Comparison of ENCODE assay signal across 11 mouse cellular contexts in genomic region chr4:64065266-64065665, GRCm38 (mm10). TPM values are rescaled to one million over a fixed set of nuclear protein-coding genes. Genes with fewer than 3 reads are reported as not detected.
DNase-seq lines count a peak whose midpoint lies in the region; ATAC-seq and TF ChIP-seq lines count a peak whose summit lies in the region.
"Had no signal": no experiment of that assay in that cellular context is flagged by ENCODE, and none has a peak within 500 bp of the region (broad histone marks: within the 10 kb centered on the region; RNA-seq: fewer than 3 reads in every experiment).

No protein-coding gene starts in this region.

- peaks cover 3% of the 10 kb centered on the region; the same call in 1 of the 2 replicates for H3K4me1 ChIP-seq in limb, embryonic 11.5 days (ENCODE audit: control insufficient read depth, insufficient read depth, low read length)
- peaks cover 11% of the 10 kb centered on the region for H3K4me1 ChIP-seq in limb, embryonic 10.5 days
- H3K4me1 ChIP-seq in forebrain, embryonic 13.5 days: 0 out of 2 replicates have a peak, but pooled peaks cover 3% of the 10 kb centered on the region
- H3K4me1 ChIP-seq in limb, embryonic 15.5 days: peaks cover 4% of the 10 kb centered on the region; the same call in 1 of the 2 replicates
- no peaks in the 10 kb centered on the region for H3K4me1 ChIP-seq in thymus, adult 2 months (replicated peaks; ENCODE audit: control insufficient read depth, insufficient read depth, low read length)

- no peaks in the 10 kb centered on the region for H3K36me3 ChIP-seq in limb, embryonic 11.5 days (ENCODE audit: control insufficient read depth, insufficient read depth, low read length)
- no peaks in the 10 kb centered on the region for H3K36me3 ChIP-seq in limb, embryonic 10.5 days
- H3K36me3 ChIP-seq in forebrain, embryonic 13.5 days (ENCODE audit: poor library complexity, severe bottlenecking): no peaks in the 10 kb centered on the region
- no peaks in the 10 kb centered on the region for H3K36me3 ChIP-seq in limb, embryonic 15.5 days
- H3K36me3 ChIP-seq in thymus, adult 2 months (ENCODE audit: control insufficient read depth, insufficient read depth, low read length): no peaks in the 10 kb centered on the region

- DNase-seq in adrenal gland, postnatal 14 days: peak; percentile 5
- DNase-seq in adrenal gland, postnatal 4 days (ENCODE audit: low spot score in 2 of 2): no peak
- peak; percentile 57 for DNase-seq in limb, embryonic 11.5 days (ENCODE audit: low spot score)
- DNase-seq in limb, embryonic 10.5 days (ENCODE audit: low spot score): no peak
- DNase-seq in thymus, adult 2 months: no peak
- no peak for DNase-seq in spleen, adult 18-20 months
- DNase-seq: cerebellum, adult 9-11 months; left cerebral cortex, postnatal 4 days had no signal

- no peak for TF ChIP-seq CTCF in thymus, adult 2 months (IDR thresholded peaks at IDR 0.05; ENCODE audit: borderline replicate concordance, control insufficient read depth, extremely low read depth, insufficient read depth, low read length, poor library complexity)

- ATAC-seq in limb, embryonic 11.5 days (ENCODE audit: insufficient number of reproducible peaks, low FRiP score, low TSS enrichment, low read depth): peak; percentile 90
- peak; percentile 8; the same call in 1 of the 2 replicates for ATAC-seq in forebrain, embryonic 13.5 days
- ATAC-seq in limb, embryonic 15.5 days (ENCODE audit: insufficient number of reproducible peaks, low FRiP score, low TSS enrichment, low read depth): no peak
- ATAC-seq: midbrain, embryonic 16.5 days had no signal

- no peak overlapping the region for H3K9ac ChIP-seq in limb, embryonic 11.5 days (ENCODE audit: low read length)
- H3K9ac ChIP-seq in forebrain, embryonic 13.5 days: no peak overlapping the region
- no peak overlapping the region for H3K9ac ChIP-seq in limb, embryonic 15.5 days

- no peak for TF ChIP-seq POLR2A in thymus, adult 2 months (IDR thresholded peaks at IDR 0.05; ENCODE audit: control insufficient read depth, extremely low read depth, insufficient read depth, low read length, poor library complexity)

- no peak overlapping the region for H3K4me3 ChIP-seq in limb, embryonic 11.5 days (ENCODE audit: low read depth, low read length)
- H3K4me3 ChIP-seq in limb, embryonic 10.5 days: no peak overlapping the region
- H3K4me3 ChIP-seq in forebrain, embryonic 13.5 days: no peak overlapping the region
- H3K4me3 ChIP-seq in limb, embryonic 15.5 days: no peak overlapping the region; the same call in 1 of the 2 replicates
- H3K4me3 ChIP-seq in thymus, adult 2 months (ENCODE audit: control insufficient read depth, insufficient read depth, low read length): no peak overlapping the region

- H3K27me3 ChIP-seq in limb, embryonic 11.5 days (ENCODE audit: control insufficient read depth, insufficient read depth, low read length): no peaks in the 10 kb centered on the region
- no peaks in the 10 kb centered on the region for H3K27me3 ChIP-seq in limb, embryonic 10.5 days (ENCODE audit: low read depth, poor library complexity, severe bottlenecking)
- no peaks in the 10 kb centered on the region for H3K27me3 ChIP-seq in forebrain, embryonic 13.5 days
- no peaks in the 10 kb centered on the region for H3K27me3 ChIP-seq in limb, embryonic 15.5 days
- H3K27me3 ChIP-seq in thymus, adult 2 months (ENCODE audit: control insufficient read depth, insufficient read depth, low read length): no peaks in the 10 kb centered on the region

- H3K27ac ChIP-seq in limb, embryonic 11.5 days (replicated peaks; ENCODE audit: low read depth, low read length): no peak overlapping the region
- H3K27ac ChIP-seq in limb, embryonic 10.5 days: no peak overlapping the region
- no peak overlapping the region for H3K27ac ChIP-seq in forebrain, embryonic 13.5 days
- H3K27ac ChIP-seq in limb, embryonic 15.5 days: no peak overlapping the region
- no peak overlapping the region for H3K27ac ChIP-seq in thymus, adult 2 months (ENCODE audit: control insufficient read depth, insufficient read depth, low read length)

- peak overlapping the region; percentile 0; the same call in 1 of the 2 replicates for H3K4me2 ChIP-seq in limb, embryonic 11.5 days (ENCODE audit: low read depth, severe bottlenecking)
- no peak overlapping the region for H3K4me2 ChIP-seq in forebrain, embryonic 13.5 days
- H3K4me2 ChIP-seq in limb, embryonic 15.5 days: peak overlapping the region; percentile 36

- no peaks in the 10 kb centered on the region for H3K9me3 ChIP-seq in limb, embryonic 11.5 days (ENCODE audit: control insufficient read depth, low read length)
- no peaks in the 10 kb centered on the region for H3K9me3 ChIP-seq in limb, embryonic 10.5 days (replicated peaks)
- H3K9me3 ChIP-seq in forebrain, embryonic 13.5 days (replicated peaks): no peaks in the 10 kb centered on the region
- no peaks in the 10 kb centered on the region for H3K9me3 ChIP-seq in limb, embryonic 15.5 days

- WGBS in limb, embryonic 11.5 days: 29% methylated on average over 10 of the region's 10 CpGs
- 42% methylated on average over 10 of the region's 10 CpGs for WGBS in limb, embryonic 10.5 days
- 57% methylated on average over 10 of the region's 10 CpGs for WGBS in forebrain, embryonic 13.5 days
- WGBS in limb, embryonic 15.5 days: 25% methylated on average over 10 of the region's 10 CpGs
- WGBS in thymus, adult 2 months: 33% methylated on average over 10 of the region's 10 CpGs

RNA-seq across cellular contexts. Expression of gene Tnc, which starts 18.5 kb away (rescaled TPM):
- 3.2 and 5.6 TPM in 2 replicates for total RNA-seq in adrenal gland, postnatal 14 days (2021)
- 10 to 100 TPM; 21.3 to 22.9 TPM for total RNA-seq in adrenal gland, postnatal 4 days (2021)
- 9.7 and 10.8 TPM in 2 replicates for polyA plus RNA-seq in limb, embryonic 11.5 days (2014; fragmentation: Nextera tagmentation; extraction: Ambion mirVana)
- 5.0 and 10.2 TPM in 2 replicates for polyA plus RNA-seq in limb, embryonic 10.5 days (2016; fragmentation: Nextera tagmentation; extraction: Ambion mirVana)
- 5.2 and 7.2 TPM in 2 replicates for polyA plus RNA-seq in forebrain, embryonic 13.5 days (2015; fragmentation: Nextera tagmentation; extraction: Ambion mirVana)
- 60.0 and 61.3 TPM in 2 replicates for polyA plus RNA-seq in limb, embryonic 15.5 days (2015; fragmentation: Nextera tagmentation; extraction: Ambion mirVana)
- polyA plus RNA-seq in thymus, adult 2 months (2012; rRNA removed): 29.8 and 31.6 TPM in 2 replicates

Comparison
In these comparisons a context has a peak if more than half of its experiments do, and no peak if none do; other contexts are left out.
1. DNase-seq: peak in adrenal gland, postnatal 14 days (single experiment) and limb, embryonic 11.5 days (single experiment); none in adrenal gland, postnatal 4 days (0 of 2), limb, embryonic 10.5 days (single experiment), thymus, adult 2 months (single experiment) and spleen, adult 18-20 months (0 of 2).